Mouse (Mus musculus) right cerebral cortex, postnatal 14 days (tissue): ENCODE measurements at regions not wholly inside any gene's neighbourhood (a gene's known extent, or its start where the extent isn't known, plus 50 kb on each side); places are given as distances from the start of the nearest gene placed in this dataset.

Experiments
- DNase-seq: peaks from one replicate; pipeline ENCODE4 v3.0.0; 2022

DNA sequence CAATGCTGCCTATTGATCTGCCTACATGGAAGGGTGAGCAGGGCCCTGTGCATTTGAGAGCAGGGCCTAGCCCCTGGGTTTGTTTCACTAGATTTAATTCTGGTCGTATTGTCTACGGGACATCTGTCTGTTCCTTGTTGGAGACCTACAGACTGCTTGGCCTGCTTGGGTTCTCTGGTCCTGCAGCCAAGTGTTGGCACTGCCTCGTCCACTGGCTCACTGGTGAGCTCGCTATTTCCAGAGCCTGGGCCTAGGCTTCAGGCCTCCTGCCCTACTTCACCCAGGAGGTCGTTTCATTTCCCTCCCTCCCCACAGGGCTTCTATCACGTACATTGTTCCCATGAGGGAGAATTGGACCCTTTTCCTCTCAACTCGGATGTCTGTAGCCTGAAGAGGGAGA lies 62.2 kb upstream of the Blcap start:
- DNase-seq: no peak

DNA sequence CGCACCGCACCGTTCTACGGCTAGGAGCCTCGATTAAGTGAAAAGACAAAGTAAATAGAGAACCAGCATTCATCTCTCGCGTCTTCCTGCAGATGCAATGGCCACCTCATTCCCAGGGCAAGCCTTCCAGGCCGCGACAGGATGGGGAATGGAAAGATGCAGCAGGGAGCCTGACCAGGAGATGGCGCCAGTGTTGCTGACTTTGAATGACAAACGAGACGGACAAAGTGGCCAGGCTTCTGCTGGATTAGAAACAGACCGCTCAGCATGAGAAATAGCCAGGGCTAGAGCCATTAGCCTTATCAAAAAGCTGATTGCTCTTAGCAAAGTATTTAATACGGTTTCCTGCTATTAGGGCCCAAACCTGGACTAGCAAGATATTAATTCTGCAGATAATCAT lies 64.6 kb upstream of the Blcap start:
- peak; percentile 92 for DNase-seq

DNA sequence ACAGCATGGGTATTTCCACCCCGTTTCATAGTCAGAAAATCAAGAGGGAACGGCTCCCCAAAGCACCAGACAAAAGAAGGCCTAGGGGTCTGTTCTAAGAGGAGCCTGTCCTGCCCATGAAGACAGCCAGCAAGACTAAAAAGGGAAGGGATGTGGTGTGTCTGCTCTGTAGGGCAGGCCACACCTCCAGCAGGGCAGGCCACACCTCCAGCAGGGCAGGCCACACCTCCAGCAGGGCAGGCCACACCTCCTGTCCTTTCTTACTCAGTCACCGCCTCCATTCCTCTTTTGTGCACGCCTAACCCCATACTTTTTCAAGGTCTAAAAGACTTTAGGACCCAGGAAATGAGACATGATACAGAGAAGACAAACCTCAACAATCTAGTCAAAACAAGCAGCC lies 69.8 kb upstream of the Blcap start:
- DNase-seq: no peak

DNA sequence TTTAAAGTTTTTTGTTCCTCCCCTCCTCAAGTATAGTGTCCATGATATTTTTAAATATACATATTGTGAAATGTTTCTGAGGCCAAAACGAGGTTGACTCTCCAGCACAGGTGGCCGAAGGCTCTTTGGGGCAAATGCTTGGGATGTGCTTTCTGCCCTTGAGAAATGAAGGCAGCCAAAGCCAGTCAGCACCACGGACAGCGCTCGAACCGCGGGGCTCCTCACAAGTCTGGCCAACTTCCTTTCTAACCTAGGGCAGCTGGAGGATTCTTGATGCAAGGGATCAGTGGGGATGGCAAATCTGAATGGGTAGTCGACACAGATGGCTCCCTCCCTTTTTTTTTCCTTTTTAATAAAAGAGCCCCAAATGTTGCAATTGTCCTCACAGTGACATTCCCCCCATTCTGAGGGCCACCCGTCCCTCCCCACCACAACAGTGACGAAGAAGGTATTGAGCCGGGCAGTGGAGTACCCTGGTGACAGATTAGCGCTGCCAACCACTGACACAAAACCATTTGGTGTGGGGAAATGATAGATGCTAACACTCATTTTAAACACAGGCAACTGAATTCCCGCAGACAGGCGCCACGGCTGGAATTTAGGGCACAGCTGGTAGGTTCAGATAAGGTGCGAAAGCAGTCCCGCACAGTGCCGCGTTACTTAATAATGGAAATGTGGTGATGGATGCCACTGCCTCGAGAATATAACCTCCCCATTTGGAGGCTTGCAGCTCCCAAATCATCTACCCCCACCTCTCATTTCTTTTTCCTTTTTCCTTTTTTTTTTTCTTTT lies 73.4 kb upstream of the Ctnnbl1 start:
- DNase-seq: no peak

DNA sequence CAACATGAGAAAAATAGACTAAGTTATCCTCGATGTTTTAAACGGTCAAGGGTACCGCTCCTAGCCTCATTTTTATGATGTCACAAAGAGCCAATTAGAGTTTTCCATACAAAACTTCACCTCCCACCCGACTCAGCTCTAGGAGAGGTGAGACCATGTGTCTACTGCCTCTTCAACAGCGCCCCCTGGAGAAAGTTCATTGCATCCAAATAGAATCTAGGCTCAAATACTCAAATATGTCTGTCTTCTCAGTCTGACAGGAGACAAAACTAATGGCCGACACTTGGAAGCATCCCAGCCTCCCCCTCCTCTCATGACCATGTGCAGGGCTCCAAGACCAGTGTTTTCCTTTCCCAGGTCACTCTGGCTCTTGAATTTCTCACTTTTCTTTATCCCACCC lies 72.7 kb upstream of the Ctnnbl1 start:
- DNase-seq: no peak

DNA sequence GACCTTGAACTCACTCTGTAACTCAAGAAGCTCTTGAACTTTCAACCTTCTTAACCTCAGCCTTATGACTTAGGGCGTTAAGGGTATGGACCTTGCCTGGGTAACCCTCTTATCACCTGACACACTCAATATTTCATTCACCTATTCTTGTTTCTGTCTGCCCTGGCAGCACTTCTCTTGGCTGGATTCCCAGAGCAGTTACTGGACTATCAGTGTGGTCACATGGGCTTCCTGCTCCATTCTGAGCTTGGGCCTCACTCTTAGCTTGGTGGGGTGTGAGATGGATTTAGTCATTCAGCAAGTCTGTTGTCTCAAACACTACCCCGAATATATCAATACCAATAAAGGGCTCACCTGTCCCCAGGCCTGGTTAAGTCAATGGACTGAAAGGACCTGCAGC lies 67.0 kb upstream of the Ctnnbl1 start:
- no peak for DNase-seq

DNA sequence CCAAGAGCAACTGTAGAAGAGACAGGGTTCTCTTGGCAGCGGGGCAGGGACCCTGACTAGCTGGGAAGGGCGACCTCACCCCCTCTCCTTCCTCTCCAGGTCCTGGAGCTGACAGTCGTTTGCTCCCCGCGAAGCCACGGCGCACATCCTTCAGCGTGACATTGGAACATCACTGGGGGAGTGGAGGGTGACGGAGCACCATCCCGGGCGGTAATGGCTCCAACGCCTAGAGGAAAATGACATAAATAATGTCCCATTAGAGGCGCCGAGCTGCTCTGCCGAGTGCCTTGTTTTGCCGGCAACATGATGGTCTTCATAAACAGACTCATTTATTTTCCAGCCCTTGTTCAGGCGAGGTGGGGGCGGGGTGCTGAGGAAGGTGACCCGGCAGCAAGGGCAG lies 62.3 kb upstream of the Ctnnbl1 start:
- DNase-seq: no peak

DNA sequence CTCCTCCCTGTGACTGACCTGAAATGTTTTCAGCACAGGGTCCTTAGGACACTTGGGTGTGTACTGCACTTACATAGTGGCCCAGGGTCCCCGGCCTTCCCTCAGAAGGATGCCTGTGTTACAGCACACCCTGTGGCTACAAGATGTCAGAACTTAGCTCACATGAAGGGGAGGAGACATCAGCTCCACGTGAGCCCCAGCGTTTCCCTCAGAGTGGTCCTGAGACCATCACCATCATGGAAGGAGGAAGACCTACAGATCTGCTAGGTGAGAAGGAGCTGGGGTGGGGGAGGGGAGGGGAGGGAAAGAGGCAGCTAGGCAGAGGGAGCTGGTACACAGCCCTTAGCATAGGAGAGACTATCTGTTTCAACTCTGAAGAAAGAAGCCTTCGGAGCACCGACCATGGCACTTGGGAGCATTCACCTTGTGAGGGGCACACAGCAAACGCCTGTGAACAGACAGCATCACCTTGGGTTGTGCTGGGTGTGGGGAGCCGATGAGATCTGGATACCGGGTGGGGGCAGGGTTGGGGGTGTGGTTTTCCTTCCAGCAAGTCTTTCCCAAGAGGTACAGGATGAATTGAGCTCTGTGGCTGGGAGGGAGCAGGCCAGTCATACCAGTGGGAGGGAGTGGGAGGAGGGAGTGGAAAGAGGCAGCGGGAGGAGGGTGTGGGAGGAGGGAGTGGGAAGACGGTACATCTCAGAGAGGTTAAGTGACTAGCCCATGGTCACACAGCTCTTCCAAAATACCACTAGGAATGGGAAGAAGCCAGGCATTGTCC lies 60.6 kb upstream of the Ctnnbl1 start:
- DNase-seq: no peak

DNA sequence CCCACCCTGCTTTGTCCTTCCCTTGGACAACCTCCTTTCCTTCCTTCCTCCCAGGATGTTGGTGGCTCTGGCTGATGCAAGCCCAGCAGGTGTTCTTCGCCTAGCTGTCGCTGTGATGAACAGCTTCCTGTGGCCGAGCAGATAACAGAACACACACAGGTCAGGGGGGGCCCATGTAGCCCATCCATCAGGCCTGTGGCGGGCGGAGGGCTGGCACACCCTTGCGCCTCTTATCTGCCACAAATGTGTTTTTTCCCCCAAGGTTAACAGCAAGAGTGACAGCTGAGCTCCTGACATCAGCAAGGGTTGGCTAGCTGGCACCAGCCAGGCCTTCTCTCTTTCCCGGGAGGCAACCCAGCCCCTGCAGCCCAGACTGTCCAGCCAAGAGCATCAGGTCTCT lies 59.9 kb upstream of the Ctnnbl1 start:
- no peak for DNase-seq

DNA sequence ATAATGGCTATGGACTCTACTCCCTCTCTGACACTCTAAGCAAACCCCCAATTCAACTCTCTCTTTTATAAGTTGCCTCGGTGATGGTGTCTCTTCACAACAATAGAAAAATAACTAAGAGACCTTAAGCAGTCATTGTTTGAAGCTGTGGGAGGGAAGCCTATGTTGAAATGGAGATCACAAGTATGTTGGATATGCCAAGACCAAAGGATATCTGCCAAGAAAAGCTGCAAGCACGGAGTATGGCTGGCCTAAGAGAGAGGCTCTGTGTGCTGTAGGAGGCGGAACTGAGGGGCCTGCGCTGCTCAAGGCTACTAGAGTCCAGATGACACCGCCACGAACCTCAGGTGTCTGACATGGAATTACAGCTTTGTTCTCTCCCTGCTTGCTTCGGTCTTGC lies 55.3 kb upstream of the Ctnnbl1 start:
- DNase-seq: no peak
